Mouse (Mus musculus) heart, embryonic 11.5 days (tissue): Measurements from ENCODE around the gene Coro2a. TPM values are rescaled to one million over a fixed set of nuclear protein-coding genes. Genes with fewer than 3 reads are reported as not detected.

Experiments used
- ATAC-seq: fragments of 200-750 bp; cut with Nextera tagmentation; replicated peaks from 2 replicates; pipeline ENCODE4 v1.8.0; 2017; ENCODE audit warnings: moderate library complexity; ENCODE audit not compliant: insufficient number of reproducible peaks, low FRiP score, low TSS enrichment
- H3K27ac ChIP-seq: fragments of 300-500 bp; sonication (generic); 2 replicates; pipeline ENCODE4 v1.5.1; 2014; ENCODE audit warnings: mild to moderate bottlenecking, low read depth, low read length
- H3K27me3 ChIP-seq: fragments of 300-500 bp; sonication (generic); 2 replicates; pipeline ENCODE4 v1.6.1; 2014; ENCODE audit warnings: mild to moderate bottlenecking, low read length, mixed read lengths; ENCODE audit not compliant: control insufficient read depth, insufficient read depth
- H3K36me3 ChIP-seq: fragments of 300-500 bp; sonication (generic); 2 replicates; pipeline ENCODE4 v1.6.1; 2014; ENCODE audit warnings: mild to moderate bottlenecking, low read length, moderate library complexity, mixed read lengths; ENCODE audit not compliant: control insufficient read depth, insufficient read depth
- H3K4me1 ChIP-seq: fragments of 300-500 bp; sonication (generic); 2 replicates; pipeline ENCODE4 v1.6.1; 2014; ENCODE audit warnings: low read length; ENCODE audit not compliant: control insufficient read depth, insufficient read depth
- H3K4me2 ChIP-seq: fragments of 300-500 bp; sonication (generic); 2 replicates; pipeline ENCODE4 v1.6.1; 2014; ENCODE audit warnings: mild to moderate bottlenecking, moderate library complexity
- H3K4me3 ChIP-seq: fragments of 300-500 bp; sonication (generic); 2 replicates; pipeline ENCODE4 v1.5.1; 2014; ENCODE audit warnings: low read depth, low read length
- H3K9ac ChIP-seq: fragments of 300-500 bp; sonication (generic); 2 replicates; pipeline ENCODE4 v1.6.1; 2014; ENCODE audit warnings: mild to moderate bottlenecking, low read depth, low read length, moderate library complexity
- H3K9me3 ChIP-seq: fragments of 300-500 bp; sonication (generic); replicated peaks from 2 replicates; pipeline ENCODE4 v1.6.1; 2016; ENCODE audit warnings: low read length; ENCODE audit not compliant: control insufficient read depth
- WGBS: fragments of 180-500 bp; shearing (Covaris S2); extraction: QIAGEN DNeasy Blood & Tissue Kit; methylation state at CpG from one replicate; pipeline ENCODE4 v1.1.7; 2014; ENCODE audit not compliant: insufficient replicate concordance; 5-methylcytosine and 5-hydroxymethylcytosine counted together
- polyA plus RNA-seq: library from polyadenylated mRNA; unstranded; fragments of >200 nt; fragmentation: Nextera tagmentation; extraction: Ambion mirVana; gene quantifications from 2 replicates; pipeline ENCODE4 v1.2.1, GENCODE M21; 2014

Coro2a gene
- polyA plus RNA-seq, 1 experiment from 2014 or later: 0.50 TPM

DNA sequence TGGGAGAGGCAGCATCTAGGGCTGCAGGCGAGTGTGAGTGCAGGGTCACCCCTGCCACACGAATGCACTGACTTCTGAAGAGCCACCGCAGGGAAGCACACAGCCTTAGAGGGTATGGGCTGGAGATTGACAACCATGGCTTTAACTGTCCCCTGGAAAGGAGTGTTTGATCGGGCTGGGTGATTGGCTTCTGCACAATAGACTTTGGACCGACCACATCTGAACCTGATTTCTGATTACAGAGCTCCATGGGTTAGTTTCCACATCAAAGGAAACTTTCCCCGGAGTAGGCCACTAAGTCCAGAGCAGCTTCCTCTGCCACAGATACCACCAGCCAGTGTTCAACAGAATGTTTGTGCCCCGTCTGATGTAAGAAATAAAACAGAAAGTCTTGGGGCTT lies 72.3 kb downstream of the Coro2a start:
- WGBS: 48% methylated on average over 7 of the region's 7 CpGs
- H3K27me3 ChIP-seq: peaks cover 22% of the 10 kb centered on the region

DNA sequence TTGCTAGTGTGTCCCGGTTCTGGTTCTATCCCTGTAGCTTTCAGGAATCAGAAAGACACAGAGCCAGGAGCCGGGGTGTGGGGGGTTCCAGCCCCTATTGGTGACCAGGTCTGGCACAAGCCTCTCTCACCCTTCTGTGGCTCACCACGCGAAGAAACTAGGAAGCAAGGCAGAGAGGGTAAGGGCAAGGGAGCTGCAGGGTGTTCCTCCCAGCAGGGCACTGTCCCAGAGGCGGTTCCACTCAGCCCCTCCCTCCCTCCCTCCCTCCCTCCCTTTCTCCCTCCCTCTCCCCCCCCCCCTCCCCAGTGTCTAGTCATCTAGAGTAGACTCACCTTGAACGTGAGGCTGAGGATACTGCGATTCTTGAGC lies 74.5 kb downstream of the Coro2a start:
- no peaks in the 10 kb centered on the region for H3K36me3 ChIP-seq
- peak overlapping the region; percentile 71; the same call in 1 of the 2 replicates for H3K27ac ChIP-seq
- peak overlapping the region; percentile 84 for H3K4me2 ChIP-seq
- no peaks in the 10 kb centered on the region for H3K9me3 ChIP-seq
- peaks cover 4% of the 10 kb centered on the region; the same call in 1 of the 2 replicates for H3K4me1 ChIP-seq
- peak overlapping the region; percentile 40 for H3K4me3 ChIP-seq
- WGBS: 2% methylated on average over 6 of the region's 7 CpGs
- H3K9ac ChIP-seq: peak overlapping the region; percentile 52; the same call in 1 of the 2 replicates
- peak; percentile 80 for ATAC-seq
- peaks cover 10% of the 10 kb centered on the region; the same call in 1 of the 2 replicates for H3K27me3 ChIP-seq

More for the DNA sequence above, 72.3 kb downstream of the Coro2a start:
- H3K27ac ChIP-seq: no peak overlapping the region
- H3K36me3 ChIP-seq: no peaks in the 10 kb centered on the region
- no peak overlapping the region for H3K4me3 ChIP-seq
- H3K9ac ChIP-seq: no peak overlapping the region
- H3K4me2 ChIP-seq: no peak overlapping the region
- no peaks in the 10 kb centered on the region for H3K9me3 ChIP-seq
- no peak for ATAC-seq
- H3K4me1 ChIP-seq: peaks cover 12% of the 10 kb centered on the region; the same call in 1 of the 2 replicates

DNA sequence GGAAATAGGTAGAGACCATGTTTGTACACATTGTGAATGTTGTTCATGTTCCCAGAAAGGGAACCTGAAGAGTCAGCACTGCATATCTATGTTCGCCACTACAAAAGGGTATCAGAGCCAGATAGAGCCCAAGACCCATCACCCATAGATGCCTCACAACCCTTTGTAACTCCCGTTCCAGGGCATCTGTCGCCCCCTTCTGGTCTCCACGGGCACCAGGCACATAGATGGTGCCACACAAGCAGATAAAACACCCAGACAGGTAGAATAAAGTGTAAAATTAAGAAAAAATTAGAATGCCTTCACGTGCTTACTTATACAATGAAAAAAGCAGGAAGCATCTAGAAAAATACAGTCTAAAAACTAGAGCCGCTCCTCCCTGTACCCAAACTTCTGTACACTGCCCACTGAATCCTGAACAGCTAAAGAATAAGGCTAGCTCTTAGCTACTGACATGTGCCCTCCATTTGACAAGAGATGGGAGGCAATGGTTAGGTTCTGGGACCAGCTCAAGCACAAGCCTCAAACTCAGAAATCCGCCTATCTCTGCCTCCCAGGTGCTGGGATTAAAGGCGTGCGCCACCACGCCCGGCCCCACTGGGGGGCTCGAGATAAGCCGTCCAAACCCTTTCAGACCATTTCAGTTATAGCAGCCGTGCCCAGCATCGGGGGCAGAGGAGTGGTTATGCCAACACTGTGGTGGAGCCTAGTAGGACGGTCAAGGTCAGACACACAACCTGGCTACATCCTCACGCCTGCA lies 75.0 kb downstream of the Coro2a start:
- Histone ChIP-seq H3K9me3 (no peaks in the 10 kb centered on the region), H3K9ac (peak overlapping the region; percentile 46; the same call in 1 of the 2 replicates), H3K27ac (peak overlapping the region; percentile 71; the same call in 1 of the 2 replicates), H3K4me3 (peak overlapping the region; percentile 40), H3K4me1 (peaks cover 4% of the 10 kb centered on the region; the same call in 1 of the 2 replicates), H3K4me2 (peak overlapping the region; percentile 84), H3K36me3 (no peaks in the 10 kb centered on the region), H3K27me3 (peaks cover 9% of the 10 kb centered on the region; the same call in 1 of the 2 replicates)
- 16% methylated on average over 17 of the region's 17 CpGs for WGBS
- ATAC-seq: peak; percentile 71

DNA sequence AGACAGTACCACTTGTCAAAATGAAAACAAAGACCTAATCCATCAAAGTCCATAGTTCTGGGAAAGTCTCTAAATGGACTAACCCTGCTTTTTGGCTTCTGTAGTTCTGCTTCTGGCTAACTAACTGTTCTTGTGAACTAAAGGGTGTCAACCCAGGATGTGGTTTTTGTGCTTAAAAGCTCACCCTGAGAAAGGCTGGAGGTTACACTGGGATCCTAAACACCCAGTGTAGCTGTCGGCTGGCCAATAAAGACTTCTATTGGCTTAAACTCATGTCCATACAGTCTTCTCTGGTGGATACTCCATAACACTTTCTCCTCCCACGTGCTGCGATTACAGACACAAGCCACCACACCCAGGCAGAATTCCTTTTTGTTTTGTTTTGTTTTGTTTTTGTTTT lies 75.8 kb downstream of the Coro2a start:
- no peak overlapping the region for H3K27ac ChIP-seq
- 80% methylated on average over 3 of the region's 3 CpGs for WGBS
- peak overlapping the region; percentile 84 for H3K4me2 ChIP-seq
- H3K27me3 ChIP-seq: peaks cover 9% of the 10 kb centered on the region; the same call in 1 of the 2 replicates
- H3K36me3 ChIP-seq: no peaks in the 10 kb centered on the region
- H3K4me3 ChIP-seq: no peak overlapping the region
- H3K4me1 ChIP-seq: peaks cover 4% of the 10 kb centered on the region; the same call in 1 of the 2 replicates
- H3K9me3 ChIP-seq: no peaks in the 10 kb centered on the region
- no peak for ATAC-seq
- no peak overlapping the region for H3K9ac ChIP-seq

DNA sequence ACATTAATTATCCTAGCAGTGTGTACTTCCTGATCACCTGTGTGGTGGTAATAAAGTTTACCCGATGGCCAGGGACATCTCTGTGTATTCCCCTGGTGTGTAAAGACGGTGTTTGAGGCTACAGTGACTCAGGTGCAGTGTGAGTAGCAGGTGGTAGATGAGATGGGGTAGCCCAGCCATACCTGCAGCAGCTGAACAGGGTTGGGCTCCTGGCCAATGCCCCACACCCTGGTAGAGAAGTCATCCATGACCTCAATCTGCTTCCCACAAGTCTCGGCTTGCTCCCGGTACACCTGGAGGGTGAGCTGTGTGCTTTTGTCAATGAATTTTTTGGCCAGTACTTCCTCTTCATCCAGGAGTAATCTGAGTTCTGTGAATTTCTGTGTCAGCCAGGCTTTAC lies 78.7 kb downstream of the Coro2a start:
- Histone ChIP-seq H3K27me3 (peaks cover 6% of the 10 kb centered on the region; the same call in 1 of the 2 replicates), H3K9ac (no peak overlapping the region), H3K4me1 (peaks cover 9% of the 10 kb centered on the region), H3K4me3 (no peak overlapping the region), H3K9me3 (no peaks in the 10 kb centered on the region), H3K27ac (no peak overlapping the region), H3K36me3 (no peaks in the 10 kb centered on the region), H3K4me2 (no peak overlapping the region)
- no peak for ATAC-seq
- WGBS: 83% methylated on average over 4 of the region's 4 CpGs

DNA sequence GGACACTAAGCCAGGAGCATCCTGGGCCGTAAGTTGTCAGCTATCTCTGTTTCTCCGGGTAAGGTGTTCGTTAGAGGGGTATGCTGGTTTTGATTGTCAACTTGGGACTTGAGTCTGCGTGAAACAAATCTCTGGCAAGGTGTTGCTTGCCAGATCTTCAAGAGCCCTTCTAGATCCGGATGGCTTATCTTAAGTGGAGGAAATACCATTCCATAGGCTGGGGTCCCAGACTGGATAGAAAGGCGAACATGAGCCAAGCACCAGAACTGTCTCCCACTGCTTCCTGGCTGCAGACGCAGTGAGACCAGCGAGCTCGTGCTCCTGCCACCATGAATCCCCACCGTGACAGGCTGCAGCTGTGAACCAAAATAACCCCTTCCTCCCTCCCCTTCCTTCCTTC lies 80.5 kb downstream of the Coro2a start:
- Histone ChIP-seq H3K27ac (no peak overlapping the region), H3K27me3 (peaks cover 3% of the 10 kb centered on the region; the same call in 1 of the 2 replicates), H3K36me3 (no peaks in the 10 kb centered on the region), H3K4me3 (no peak overlapping the region), H3K4me1 (peaks cover 5% of the 10 kb centered on the region; the same call in 1 of the 2 replicates), H3K9me3 (no peaks in the 10 kb centered on the region), H3K4me2 (no peak overlapping the region), H3K9ac (no peak overlapping the region)
- 59% methylated on average over 10 of the region's 10 CpGs for WGBS
- ATAC-seq: no peak

DNA sequence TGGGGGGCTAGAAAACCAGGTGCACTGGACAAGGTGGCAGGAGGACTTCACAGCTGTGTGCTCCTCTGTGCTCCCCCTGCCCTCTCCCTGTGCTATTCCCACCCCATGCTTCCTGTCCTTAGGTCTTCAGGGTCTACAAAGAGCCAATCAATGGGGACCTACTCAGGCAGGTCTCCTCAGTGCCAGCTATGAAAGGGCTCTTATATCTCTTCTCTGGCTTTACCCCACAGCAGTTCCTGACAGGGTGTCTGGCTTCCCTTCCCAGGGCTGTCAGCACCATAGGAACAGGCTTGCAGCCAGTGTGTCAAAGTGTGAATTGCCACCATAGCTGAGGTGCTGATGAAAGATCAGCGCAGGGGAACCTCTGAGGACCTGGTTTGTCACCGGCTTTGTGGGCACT lies 81.5 kb downstream of the Coro2a start:
- Histone ChIP-seq H3K4me2 (no peak overlapping the region), H3K9ac (no peak overlapping the region), H3K27ac (no peak overlapping the region), H3K27me3 (peaks cover 3% of the 10 kb centered on the region; the same call in 1 of the 2 replicates), H3K4me1 (peaks cover 5% of the 10 kb centered on the region; the same call in 1 of the 2 replicates), H3K9me3 (no peaks in the 10 kb centered on the region), H3K4me3 (no peak overlapping the region), H3K36me3 (no peaks in the 10 kb centered on the region)
- ATAC-seq: no peak
- WGBS: 42% methylated on average over 2 of the region's 2 CpGs

DNA sequence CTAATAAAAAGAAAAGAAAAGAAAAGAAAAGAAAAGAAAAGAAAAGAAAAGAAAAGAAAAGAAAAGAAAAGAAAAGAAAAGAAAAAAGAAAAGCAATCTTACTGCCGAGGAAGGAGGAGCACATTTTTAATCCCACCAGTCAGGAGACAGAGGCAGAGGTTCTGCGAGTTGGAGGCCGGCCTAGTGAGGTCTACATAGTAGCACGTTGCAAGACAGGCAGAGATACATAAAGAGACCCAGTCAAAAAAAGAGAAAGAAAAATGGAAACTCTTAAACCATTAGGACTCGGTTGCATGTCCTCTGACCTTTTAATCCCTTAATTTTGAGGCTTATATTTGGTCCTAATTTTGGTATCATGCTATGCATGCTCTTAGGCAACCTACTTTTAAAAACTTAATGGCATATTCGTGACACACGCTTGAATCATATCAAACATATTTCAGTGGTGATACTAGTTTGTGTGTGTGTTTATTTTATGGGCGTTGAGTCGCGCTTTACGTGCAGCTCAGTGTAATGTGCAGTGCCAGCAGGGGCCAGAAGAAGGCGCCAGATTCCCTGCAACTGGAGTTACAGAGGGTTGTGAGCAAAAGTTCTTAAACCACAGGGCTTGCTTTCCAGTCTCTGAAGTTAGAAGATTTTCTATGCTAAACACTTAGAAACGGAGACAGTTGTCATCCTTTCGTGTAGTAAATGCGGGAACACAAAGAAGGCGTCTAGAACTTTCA lies 94.1 kb downstream of the Coro2a start:
- Histone ChIP-seq H3K9ac (no peak overlapping the region), H3K27me3 (peaks cover 21% of the 10 kb centered on the region), H3K9me3 (no peaks in the 10 kb centered on the region), H3K36me3 (no peaks in the 10 kb centered on the region), H3K4me1 (peaks cover 9% of the 10 kb centered on the region; the same call in 1 of the 2 replicates), H3K4me2 (peak overlapping the region; percentile 97), H3K4me3 (peak overlapping the region; percentile 66), H3K27ac (no peak overlapping the region)
- WGBS: 10% methylated on average over 16 of the region's 16 CpGs
- no peak for ATAC-seq
